Mouse (Mus musculus) liver, embryonic 12.5 days (tissue): ENCODE measurements around the gene Ehd2. TPM values are rescaled to one million over a fixed set of nuclear protein-coding genes. Genes with fewer than 3 reads are reported as not detected.

ENCODE experiments used
- polyA plus RNA-seq: library from polyadenylated mRNA; unstranded; fragments of >200 nt; fragmentation: Nextera tagmentation; extraction: Ambion mirVana; gene quantifications from 2 replicates; pipeline ENCODE4 v1.2.1, GENCODE M21; 2016

Ehd2 gene
- polyA plus RNA-seq, 1 experiment from 2014 or later: 6.5 TPM

Other genes with a start within 250 kb of the Ehd2 start
- gene Obox5, start 217.4 kb downstream of the Ehd2 start, polyA plus RNA-seq: not detected in 2 replicates
- gene Obox6, start 127.9 kb downstream of the Ehd2 start, polyA plus RNA-seq: not detected in 2 replicates
- gene Crx, start 87.6 kb downstream of the Ehd2 start, polyA plus RNA-seq: not detected in 2 replicates
- gene Crxos, start 85.0 kb downstream of the Ehd2 start, polyA plus RNA-seq: not detected in 2 replicates
- gene Selenow, start 45.2 kb downstream of the Ehd2 start, polyA plus RNA-seq: 445 and 464 TPM in 2 replicates
- gene Nop53, start 21.5 kb downstream of the Ehd2 start, polyA plus RNA-seq: 130 and 143 TPM in 2 replicates
- 2.9 and 3.3 TPM in 2 replicates for gene Bicra, start 80.4 kb upstream of the Ehd2 start, polyA plus RNA-seq
- gene Zfp541, start 94.2 kb upstream of the Ehd2 start, polyA plus RNA-seq: not detected in 2 replicates
- 163 and 165 TPM in 2 replicates for gene Napa, start 130.9 kb upstream of the Ehd2 start, polyA plus RNA-seq
- 13.4 and 15.0 TPM in 2 replicates for gene Kptn, start 152.3 kb upstream of the Ehd2 start, polyA plus RNA-seq
- gene Slc8a2, start 162.3 kb upstream of the Ehd2 start, polyA plus RNA-seq: not detected in 2 replicates
- gene Meis3, start 207.5 kb upstream of the Ehd2 start, polyA plus RNA-seq: 4.4 and 5.7 TPM in 2 replicates